17 mouse cellular contexts compared by ENCODE assay signal in the genomic region with DNA sequence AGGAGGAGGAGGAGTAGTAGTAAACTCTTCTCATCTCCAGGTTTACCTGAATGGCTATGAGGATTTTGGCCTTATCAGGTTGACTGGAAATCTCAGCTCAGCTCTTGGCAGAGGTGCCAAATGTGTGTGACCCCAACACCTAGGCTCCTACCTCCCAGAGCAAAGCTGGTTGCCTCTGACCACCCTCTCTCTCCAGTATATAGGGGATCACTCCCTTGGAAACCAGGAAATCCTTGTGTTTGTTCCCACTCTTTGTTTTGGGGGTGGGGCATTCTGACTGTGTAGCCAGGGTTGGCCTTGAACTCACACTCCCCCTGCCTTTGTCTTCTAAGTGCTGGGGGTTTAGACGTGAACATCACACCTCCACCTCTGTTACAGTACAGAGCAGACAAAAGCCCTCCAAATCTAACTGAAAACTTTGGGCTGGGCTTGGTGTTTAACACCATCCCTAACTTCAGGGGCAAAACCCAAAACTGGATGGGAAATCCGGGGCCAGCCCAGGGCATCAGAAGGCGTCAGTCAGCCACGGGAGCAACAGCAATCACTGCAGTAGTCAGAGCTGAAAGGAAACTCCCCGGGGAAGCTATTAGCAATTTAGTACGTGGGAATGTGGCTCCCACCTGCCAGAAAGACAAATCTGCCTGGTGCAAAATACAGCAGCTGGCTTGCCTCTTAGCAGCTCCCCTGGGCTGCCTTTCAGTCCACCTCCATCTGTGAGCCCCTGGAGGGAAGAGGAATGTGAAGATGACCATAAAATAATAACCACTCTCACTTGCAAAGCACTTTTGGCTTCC. TPM values are rescaled to one million over a fixed set of nuclear protein-coding genes. Genes with fewer than 3 reads are reported as not detected.
A peak's percentile ranks its signal among the peaks of the same experiment; 100 is the strongest.
DNase-seq lines count a peak whose midpoint lies in the region; ATAC-seq lines count a peak whose summit lies in the region.
"Had no signal": no experiment of that assay in that cellular context is flagged by ENCODE, and none has a peak within 500 bp of the region (broad histone marks: within the 10 kb centered on the region; RNA-seq: fewer than 3 reads in every experiment).

No protein-coding gene starts in this region.

- no peak for ATAC-seq in neural tube, embryonic 11.5 days (ENCODE audit: insufficient read depth, low FRiP score, low TSS enrichment)
- ATAC-seq: liver, postnatal 0 days; midbrain, embryonic 15.5 days had no signal

- no peak overlapping the region for H3K27ac ChIP-seq in heart, embryonic 10.5 days
- no peak overlapping the region for H3K27ac ChIP-seq in neural tube, embryonic 11.5 days (ENCODE audit: low read depth, low read length)
- H3K27ac ChIP-seq: embryonic facial prominence, embryonic 13.5 days; forebrain, embryonic 10.5 days; limb, embryonic 15.5 days; midbrain, embryonic 15.5 days had no signal

- peak; percentile 77 for DNase-seq in heart, embryonic 10.5 days (ENCODE audit: low spot score)
- DNase-seq in heart, adult 11 months = no peak
- peak; percentile 62 for DNase-seq in neural tube, embryonic 11.5 days (ENCODE audit: low spot score)
- no peak for DNase-seq in neural tube, embryonic 10.5 days (ENCODE audit: extremely low spot score, low spot score)
- peak; percentile 70 for DNase-seq in brain, adult 2 months (ENCODE audit: low read depth, low spot score)
- peak; percentile 54 for DNase-seq in retina, embryonic 14.5 days (ENCODE audit: low spot score)
- no peak for DNase-seq in frontal cortex, postnatal 25 days (ENCODE audit: low spot score in 2 of 2)
- no peak for DNase-seq in testis, postnatal 14 days (ENCODE audit: low spot score)
- DNase-seq: adrenal gland, postnatal 25 days; cerebellum, postnatal 14 days; layer of hippocampus, adult 9-11 months; liver, postnatal 0 days; lung, postnatal 36 days had no signal

- H3K36me3 ChIP-seq in heart, embryonic 10.5 days = no peaks in the 10 kb centered on the region
- no peaks in the 10 kb centered on the region for H3K36me3 ChIP-seq in neural tube, embryonic 11.5 days (ENCODE audit: control insufficient read depth, insufficient read depth, low read length)
- H3K36me3 ChIP-seq: embryonic facial prominence, embryonic 13.5 days; forebrain, embryonic 10.5 days; limb, embryonic 15.5 days; midbrain, embryonic 15.5 days had no signal

- H3K27me3 ChIP-seq in heart, embryonic 10.5 days (ENCODE audit: insufficient read depth, poor library complexity, severe bottlenecking) = no peaks in the 10 kb centered on the region
- H3K27me3 ChIP-seq in neural tube, embryonic 11.5 days (ENCODE audit: control insufficient read depth, insufficient read depth, low read length) = no peaks in the 10 kb centered on the region
- H3K27me3 ChIP-seq: embryonic facial prominence, embryonic 13.5 days; limb, embryonic 15.5 days; midbrain, embryonic 15.5 days had no signal

- H3K4me1 ChIP-seq in heart, embryonic 10.5 days = 0 out of 2 replicates have a peak, but pooled peaks cover 9% of the 10 kb centered on the region
- H3K4me1 ChIP-seq in neural tube, embryonic 11.5 days (ENCODE audit: control insufficient read depth, insufficient read depth, low read length) = no peaks in the 10 kb centered on the region
- H3K4me1 ChIP-seq: embryonic facial prominence, embryonic 13.5 days had no signal

- WGBS in heart, embryonic 10.5 days = 7% methylated on average over 6 of the region's 6 CpGs
- WGBS in neural tube, embryonic 11.5 days = 2% methylated on average over 6 of the region's 6 CpGs

- H3K9me3 ChIP-seq in heart, embryonic 10.5 days = peaks cover 3% of the 10 kb centered on the region; the same call in 1 of the 2 replicates
- H3K9me3 ChIP-seq in neural tube, embryonic 11.5 days (ENCODE audit: control insufficient read depth, low read length) = no peaks in the 10 kb centered on the region
- H3K9me3 ChIP-seq: limb, embryonic 15.5 days; midbrain, embryonic 15.5 days had no signal

- H3K4me2 ChIP-seq in neural tube, embryonic 11.5 days (ENCODE audit: low read depth) = no peak overlapping the region
- H3K4me2 ChIP-seq: embryonic facial prominence, embryonic 13.5 days; limb, embryonic 15.5 days; midbrain, embryonic 15.5 days had no signal

- no peak overlapping the region for H3K4me3 ChIP-seq in heart, embryonic 10.5 days
- H3K4me3 ChIP-seq in neural tube, embryonic 11.5 days (ENCODE audit: low read depth, low read length) = no peak overlapping the region
- H3K4me3 ChIP-seq: embryonic facial prominence, embryonic 13.5 days; forebrain, embryonic 10.5 days; limb, embryonic 15.5 days; midbrain, embryonic 15.5 days had no signal

- H3K9ac ChIP-seq in neural tube, embryonic 11.5 days (ENCODE audit: low read length) = no peak overlapping the region
- H3K9ac ChIP-seq: embryonic facial prominence, embryonic 13.5 days; limb, embryonic 15.5 days; liver, postnatal 0 days; midbrain, embryonic 15.5 days had no signal

RNA-seq across cellular contexts. Expression of a gene that starts 10.8 kb away (rescaled TPM):
- polyA plus RNA-seq in heart, embryonic 10.5 days (2016; fragmentation: Nextera tagmentation; extraction: Ambion mirVana) = 1.00 and 1.1 TPM in 2 replicates
- polyA plus RNA-seq in neural tube, embryonic 11.5 days (2014; fragmentation: Nextera tagmentation; extraction: Ambion mirVana) = 0.05 and 0.08 TPM in 2 replicates
- polyA plus RNA-seq: forebrain, embryonic 10.5 days; liver, postnatal 0 days had no signal

RNA-seq across cellular contexts. Expression of a gene that starts 57.0 kb away (rescaled TPM):
- polyA plus RNA-seq in heart, embryonic 10.5 days (2016; fragmentation: Nextera tagmentation; extraction: Ambion mirVana) = 76.0 and 91.6 TPM in 2 replicates
- 159 and 169 TPM in 2 replicates for polyA plus RNA-seq in neural tube, embryonic 11.5 days (2014; fragmentation: Nextera tagmentation; extraction: Ambion mirVana)

Comparison
In these comparisons a context has a peak if more than half of its experiments do, and no peak if none do; other contexts are left out.
1. DNase-seq: peak in heart, embryonic 10.5 days (single experiment), neural tube, embryonic 11.5 days (single experiment), brain, adult 2 months (single experiment) and retina, embryonic 14.5 days (single experiment); none in heart, adult 11 months (single experiment), neural tube, embryonic 10.5 days (single experiment), frontal cortex, postnatal 25 days (0 of 2) and testis, postnatal 14 days (single experiment).